Mouse (Mus musculus) retina, postnatal 1 day (tissue): ENCODE measurements around the gene Cdk1.

ENCODE experiments used
- DNase-seq: peaks from one replicate; pipeline ENCODE4 v3.0.0-alpha.2; 2012

Cdk1 gene

DNA sequence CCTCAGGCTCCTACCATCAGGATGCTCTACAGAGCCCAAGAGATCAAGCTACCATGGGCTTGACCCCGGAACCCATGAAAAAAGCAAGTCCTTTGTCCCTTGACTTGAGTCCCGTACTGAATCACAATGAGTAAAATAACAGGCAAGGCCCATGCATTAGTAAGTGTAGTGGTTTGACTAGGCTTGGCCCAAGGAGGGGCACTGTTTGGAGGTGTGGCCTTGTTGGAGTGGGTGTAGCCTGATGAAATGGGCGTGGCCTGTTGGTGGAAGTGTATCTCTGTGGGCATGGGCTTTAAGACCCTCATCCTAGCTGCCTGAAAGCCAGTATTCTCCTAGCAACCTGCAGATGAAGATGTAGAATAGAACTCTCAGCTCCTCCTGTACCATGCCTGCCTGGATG is 47.9 kb downstream of the Cdk1 start:
- DNase-seq, result no peak

DNA sequence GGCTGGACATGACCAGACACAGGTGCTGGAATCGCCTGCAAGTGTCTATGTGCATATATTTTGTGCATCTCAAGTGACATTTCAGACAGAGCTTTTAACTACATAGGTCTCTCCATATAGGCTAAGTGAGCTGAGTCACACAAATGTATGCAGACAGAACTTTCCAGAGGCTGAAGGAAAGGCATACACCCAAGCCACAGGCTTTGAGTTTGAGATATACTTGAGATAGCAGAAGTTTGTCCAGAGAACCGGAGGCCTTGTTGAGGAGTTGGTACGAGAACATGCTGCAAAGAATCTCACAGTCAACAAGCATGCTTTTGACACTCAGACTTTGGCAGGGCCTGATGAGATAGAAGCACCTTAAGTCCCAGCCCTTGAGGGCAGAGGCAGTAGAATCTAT is 50.1 kb downstream of the Cdk1 start:
- no peak for DNase-seq

- DNase-seq, result no peak
These were observed 52.8 kb downstream of the Cdk1 start for GRCm38 (mm10) chr10:69299985-69300384.

GRCm38 (mm10) chr10:69295919-69296318 is 56.8 kb downstream of the Cdk1 start:
- no peak for DNase-seq

GRCm38 (mm10) chr10:69290736-69291135 is 62.0 kb downstream of the Cdk1 start:
- DNase-seq, result no peak

GRCm38 (mm10) chr10:69288720-69289119 is 64.0 kb downstream of the Cdk1 start:
- no peak for DNase-seq

DNA sequence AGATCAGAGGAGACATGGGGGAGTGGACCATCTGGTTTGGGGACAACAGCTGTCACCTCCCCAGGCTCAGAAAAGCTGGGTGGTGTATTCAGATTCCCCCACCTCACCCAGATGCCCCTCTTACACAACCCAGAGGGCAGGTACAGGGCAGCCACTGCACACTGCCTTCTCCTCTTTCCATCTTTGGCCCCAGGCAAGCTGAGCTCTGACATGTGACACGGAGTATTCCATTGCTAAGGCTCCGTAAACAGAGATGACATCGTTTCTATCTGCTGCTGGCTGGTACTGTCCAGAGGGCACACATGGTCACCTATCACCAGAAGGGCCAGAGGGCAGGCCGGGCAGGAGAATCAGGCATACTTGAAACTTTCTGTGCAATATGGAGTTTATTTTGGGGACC is 64.7 kb downstream of the Cdk1 start:
- DNase-seq, result no peak

- DNase-seq, result no peak
These were observed 65.8 kb downstream of the Cdk1 start for GRCm38 (mm10) chr10:69286939-69287338.
